In the genomic region with DNA sequence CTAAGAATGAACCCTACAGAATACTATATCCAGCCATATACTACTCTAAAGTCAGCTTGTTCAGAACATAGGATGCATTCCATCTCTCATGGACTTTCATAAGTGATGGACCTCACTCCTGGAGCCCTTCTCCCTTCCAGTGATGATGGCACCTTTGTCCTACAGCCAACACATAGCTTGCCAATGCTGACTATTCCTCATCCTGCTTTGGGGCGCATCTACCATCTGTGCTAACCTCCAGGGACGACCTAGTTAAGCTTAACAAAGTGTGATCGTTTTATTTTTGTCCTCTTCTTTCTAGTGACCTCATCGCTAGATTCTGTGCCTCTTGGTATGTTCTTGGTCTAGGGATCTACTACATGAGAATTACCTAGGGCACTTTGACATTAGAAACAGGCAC, we compare ENCODE assay signal across 11 mouse cellular contexts.
DNase-seq lines count a peak whose midpoint lies in the region.
"Had no signal": no experiment of that assay in that cellular context is flagged by ENCODE, and none has a peak within 500 bp of the region (broad histone marks: within the 10 kb centered on the region; RNA-seq: fewer than 3 reads in every experiment).

No protein-coding gene starts in this region.

- peak; percentile 97 for DNase-seq in brain, adult 2 months (ENCODE audit: low read depth, low spot score)
- peak; percentile 73 to 86 for DNase-seq in cerebellum, adult 18-20 months
- DNase-seq in cerebellum, adult 9-11 months = peak; percentile 90
- peak; percentile 72 to 76 for DNase-seq in cerebellum, postnatal 36 days
- no peak for DNase-seq in adrenal gland, postnatal 36 days
- DNase-seq in thymus, postnatal 0 days (ENCODE audit: low spot score) = no peak
- DNase-seq in layer of hippocampus, adult 8-10 months (ENCODE audit: low spot score in 2 of 2) = no peak
- DNase-seq: adrenal gland, postnatal 14 days; gastrocnemius, postnatal 10 days; heart, adult 2 months; kidney, adult 18-20 months had no signal

Comparison
In these comparisons a context has a peak if more than half of its experiments do, and no peak if none do; other contexts are left out.
1. DNase-seq: peak in brain, adult 2 months (single experiment), cerebellum, adult 18-20 months (2 of 2), cerebellum, adult 9-11 months (single experiment) and cerebellum, postnatal 36 days (2 of 2); none in adrenal gland, postnatal 36 days (0 of 2), thymus, postnatal 0 days (single experiment) and layer of hippocampus, adult 8-10 months (0 of 2).